Mouse (Mus musculus): ENCODE data around the gene Magea6.
"Not testable (repeated sequence)": the region's sequence is repeated elsewhere in the genome, so short reads cannot be mapped to it uniquely, and the experiment has no call there.

Magea6 gene

GRCm38 (mm10) chrX:154935887-154936286, at the start of gene Magea6:
Gene Magea6 (minus strand): TSS chrX:154935987.
- in situ Hi-C loops (cut with MboI, MseI): not testable (repeated sequence)

GRCm38 (mm10) chrX:154949405-154949804, 13.6 kb upstream of the Magea6 start, which contains the start of gene Magea3:
Gene Magea3 (minus strand): TSS chrX:154949505.
- in situ Hi-C loops (cut with MboI, MseI): not testable (repeated sequence)

- in situ Hi-C loops (cut with MboI, MseI): not testable (repeated sequence)
These were observed 45.6 kb downstream of the Magea6 start, which contains the start of gene Cldn34b1 for GRCm38 (mm10) chrX:154890167-154890566. Gene Cldn34b1 (minus strand): TSS chrX:154890267.

Measured in regulatory T cell (primary cell).